Mouse (Mus musculus): ENCODE measurements around the gene Qrsl1. TPM values are rescaled to one million over a fixed set of nuclear protein-coding genes. Genes with fewer than 3 reads are reported as not detected.

Gene Qrsl1
- polyA plus RNA-seq (2012; ENCODE audit: low replicate concordance), result 1.1 and 5.7 TPM in 2 replicates

GRCm38 (mm10) chr10:43901578-43902194 lies at the start of gene Qrsl1, which contains the start of gene Rtn4ip1:
Gene Qrsl1 (minus strand): TSS chr10:43901745.
Gene Rtn4ip1 (plus strand): TSS chr10:43901807.

Other genes with a start within 250 kb of the Qrsl1 start
- 2.0 and 2.1 TPM in 2 replicates for gene Rtn4ip1, start 62 bp upstream of the Qrsl1 start, polyA plus RNA-seq (2012; ENCODE audit: low replicate concordance)
- gene Crybg1, start 247.1 kb upstream of the Qrsl1 start, polyA plus RNA-seq (2012; ENCODE audit: low replicate concordance), result 1.8 and 2.6 TPM in 2 replicates

All from leukemia stem cell, adult 10-12 weeks (primary cell).